Mouse (Mus musculus): ENCODE data around the gene Zfp94.

Zfp94 gene

DNA sequence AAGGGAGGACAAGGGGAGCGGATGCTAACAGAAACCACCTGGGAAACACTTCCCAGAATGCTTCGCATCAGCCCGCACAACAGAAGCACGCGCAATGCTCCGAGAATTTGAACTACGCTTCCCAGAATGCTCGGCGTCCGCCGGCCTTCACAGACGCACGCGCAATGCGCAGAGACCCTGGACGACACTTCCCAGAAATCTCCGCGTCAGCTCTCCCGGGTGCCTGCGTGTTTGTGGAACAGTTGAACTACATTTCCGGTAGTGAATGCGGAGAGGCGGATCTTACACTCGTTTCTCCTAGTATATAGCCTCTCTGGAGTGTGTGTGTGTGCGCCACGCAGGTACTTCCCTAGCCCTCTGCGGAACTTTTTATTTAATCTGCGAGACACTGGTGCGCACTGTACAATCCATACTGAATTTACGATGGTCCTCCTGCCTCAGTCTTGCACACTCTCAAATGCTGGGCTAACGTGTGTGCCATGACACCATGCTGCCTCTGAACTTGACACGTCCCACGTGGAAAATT lies at the start of gene Zfp94:
Gene Zfp94 (minus strand): TSS at position 100 of the 526 bp plus-strand sequence.
- peak; percentile 95 for DNase-seq (ENCODE audit: low spot score)

DNA sequence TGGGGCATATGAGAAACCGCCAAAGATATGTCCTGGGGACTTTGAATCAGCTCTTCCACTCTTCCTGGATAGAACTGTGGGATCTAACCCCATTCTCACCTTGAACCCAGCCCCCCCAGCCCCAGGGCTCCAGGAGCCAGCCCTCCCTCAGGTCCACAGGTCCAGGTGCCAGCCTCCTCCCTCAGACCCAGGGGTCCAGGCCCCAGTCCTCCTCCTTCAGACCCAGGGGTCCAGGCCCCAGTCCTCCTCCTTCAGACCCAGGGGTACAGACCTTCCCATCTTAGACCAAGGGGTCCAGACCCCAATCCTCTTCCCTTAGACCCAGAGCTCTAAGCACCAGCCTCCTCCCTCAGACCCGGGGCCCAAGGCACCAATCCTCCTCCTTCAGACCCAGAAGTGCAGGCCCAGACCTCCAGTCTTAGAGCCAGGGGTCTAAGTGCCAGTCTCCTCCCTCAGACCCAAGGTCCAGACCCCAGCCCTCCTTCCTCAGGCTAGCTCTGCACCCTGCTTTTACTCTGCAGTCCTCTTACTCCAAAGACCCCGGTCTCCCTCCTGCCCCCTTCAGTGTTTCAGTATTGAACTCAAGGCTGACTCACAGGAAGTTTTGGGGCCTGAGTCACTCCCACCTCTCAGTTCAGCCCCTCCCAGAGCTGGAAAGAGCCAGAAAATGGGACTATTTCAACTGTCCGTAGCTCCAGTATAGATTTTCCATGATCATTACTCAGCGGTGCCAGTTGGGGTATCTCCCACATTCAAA lies 49.0 kb upstream of the Zfp94 start:
- no peak for DNase-seq (ENCODE audit: low spot score)

DNA sequence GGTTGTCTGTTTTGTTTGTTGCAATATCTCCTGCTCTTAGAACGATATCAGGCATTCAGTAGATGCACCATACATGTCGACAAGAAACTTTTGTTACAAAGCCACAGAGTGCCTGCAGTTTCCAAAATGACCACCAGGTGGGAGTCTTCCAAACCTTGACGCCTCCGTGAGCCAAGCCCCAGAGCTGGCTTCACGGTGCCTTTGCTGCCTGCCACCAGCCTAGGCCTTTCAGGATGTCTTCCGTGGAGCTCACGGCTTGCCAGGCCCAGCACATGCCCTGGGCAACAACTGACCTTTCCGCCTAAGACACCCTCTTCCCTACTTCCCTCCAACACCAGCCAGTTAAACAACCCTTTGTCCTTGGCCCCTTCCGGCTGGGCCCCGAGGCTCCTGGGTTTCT lies 48.4 kb upstream of the Zfp94 start:
- DNase-seq (ENCODE audit: low spot score) = peak; percentile 90

DNA sequence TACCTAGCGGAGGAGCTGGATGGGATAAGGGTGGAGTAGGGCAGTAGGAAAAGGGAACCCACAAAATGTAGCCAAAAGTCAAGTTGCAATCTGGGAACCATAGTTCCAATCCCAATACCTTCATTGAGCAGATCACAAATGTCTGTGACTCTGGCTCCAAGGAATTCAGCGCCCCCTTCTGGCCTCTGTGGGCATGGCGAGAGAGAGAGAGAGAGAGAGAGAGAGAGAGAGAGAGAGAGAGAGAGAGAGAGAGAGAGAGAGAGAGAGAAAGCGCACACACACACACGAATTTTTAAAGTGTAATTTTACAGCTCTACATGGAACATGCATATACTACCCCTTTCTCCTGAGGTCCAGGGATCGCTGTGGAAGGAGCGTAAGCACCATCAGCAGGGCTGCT lies 46.8 kb upstream of the Zfp94 start:
- peak; percentile 50 for DNase-seq (ENCODE audit: low spot score)

DNA sequence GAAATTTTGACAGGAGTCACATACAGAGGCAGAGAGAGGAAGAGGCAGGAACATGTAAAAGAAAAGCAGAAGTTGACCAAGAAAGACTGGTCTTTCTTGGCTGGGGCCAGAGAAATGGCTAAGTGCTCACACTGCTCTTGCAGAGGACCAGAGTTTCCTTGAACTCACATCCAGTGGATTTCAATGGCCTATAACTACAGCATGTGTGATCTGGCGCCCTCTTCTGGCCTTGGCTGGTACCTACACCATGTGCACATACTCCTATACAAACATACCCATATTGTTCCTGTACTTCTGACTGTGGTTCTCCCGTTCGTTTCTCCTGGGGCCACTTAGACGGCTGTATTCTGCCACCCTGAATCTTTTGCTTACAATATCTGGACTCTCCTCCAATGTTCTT lies 44.5 kb upstream of the Zfp94 start:
- DNase-seq (ENCODE audit: low spot score) = no peak

DNA sequence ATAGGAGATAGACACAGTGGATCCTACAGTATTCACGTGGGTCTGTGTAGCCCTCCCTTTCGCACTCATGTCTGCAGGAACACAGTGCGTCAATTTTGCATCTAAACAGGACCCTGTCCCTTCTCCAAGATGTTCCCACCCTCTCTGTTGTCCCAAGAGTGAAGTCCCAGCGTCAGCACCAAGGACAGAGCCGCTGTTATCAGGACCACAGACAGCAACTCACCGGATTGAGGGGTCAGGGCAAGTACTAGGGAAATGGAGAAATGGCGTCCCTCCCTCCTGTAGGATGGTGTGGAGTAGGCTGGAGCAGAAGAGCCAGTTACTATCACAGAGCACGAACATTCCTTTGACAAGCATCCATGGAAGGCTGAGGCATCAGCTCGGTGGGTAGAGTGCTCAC lies 42.8 kb upstream of the Zfp94 start:
- DNase-seq (ENCODE audit: low spot score) = no peak

DNA sequence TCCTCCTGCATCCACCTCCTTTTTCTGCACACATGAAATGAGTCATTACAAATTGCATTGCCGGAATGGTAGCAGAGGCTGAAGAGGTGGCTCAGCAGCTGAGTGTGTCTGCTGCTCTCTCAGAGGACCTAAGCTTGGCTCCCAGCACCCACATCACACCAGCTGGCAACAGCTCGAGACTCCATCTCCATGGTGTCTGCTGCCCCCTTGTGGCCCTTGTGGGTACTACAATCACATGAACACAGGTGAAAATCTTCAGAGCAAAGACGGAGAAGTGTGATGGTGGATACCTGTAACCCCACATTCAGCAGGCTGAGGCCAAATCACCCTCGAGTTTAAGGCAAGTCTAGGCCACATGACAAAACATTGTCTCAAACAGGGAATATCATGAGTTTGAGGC lies 41.4 kb upstream of the Zfp94 start:
- DNase-seq (ENCODE audit: low spot score) = no peak

DNA sequence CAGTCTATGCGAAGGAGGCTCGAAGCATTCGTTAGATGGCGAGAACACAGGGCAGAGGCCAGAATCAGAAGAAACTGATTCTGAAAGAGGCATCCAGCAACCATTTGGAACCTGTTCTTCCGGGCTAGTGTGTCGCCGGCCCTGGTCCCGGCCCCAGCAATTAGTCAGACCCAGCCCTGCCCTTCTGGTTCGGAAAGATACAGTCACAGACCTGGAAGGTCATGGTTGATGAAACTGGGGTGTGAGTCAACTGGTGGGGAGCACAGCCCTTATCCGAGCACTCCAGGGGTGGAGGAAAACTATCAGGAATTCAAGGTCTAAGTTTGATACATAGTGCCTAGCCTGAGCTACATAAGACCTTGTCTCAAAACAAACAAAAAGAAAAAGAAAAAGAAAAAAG lies 39.6 kb upstream of the Zfp94 start:
- no peak for DNase-seq (ENCODE audit: low spot score)

DNA sequence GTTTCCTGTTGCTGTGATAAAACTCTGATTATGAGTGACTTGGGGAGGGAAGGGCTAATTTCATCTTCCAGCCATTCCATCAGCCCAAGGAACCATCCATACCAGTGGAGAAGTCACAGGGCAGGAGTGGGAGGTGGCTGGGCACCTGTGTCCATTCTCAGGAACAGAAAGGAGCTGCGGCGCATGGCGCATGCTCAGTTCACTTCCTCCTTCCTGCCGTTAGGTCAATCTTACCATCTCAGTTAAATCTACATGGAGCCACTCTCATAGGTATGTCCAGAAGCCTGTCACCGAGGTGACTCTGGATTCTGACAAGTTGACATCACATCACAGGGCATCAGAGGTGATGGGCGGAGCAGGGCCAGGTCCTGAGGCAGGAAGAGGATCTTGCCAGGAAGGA lies 39.2 kb upstream of the Zfp94 start:
- DNase-seq (ENCODE audit: low spot score) = no peak

DNA sequence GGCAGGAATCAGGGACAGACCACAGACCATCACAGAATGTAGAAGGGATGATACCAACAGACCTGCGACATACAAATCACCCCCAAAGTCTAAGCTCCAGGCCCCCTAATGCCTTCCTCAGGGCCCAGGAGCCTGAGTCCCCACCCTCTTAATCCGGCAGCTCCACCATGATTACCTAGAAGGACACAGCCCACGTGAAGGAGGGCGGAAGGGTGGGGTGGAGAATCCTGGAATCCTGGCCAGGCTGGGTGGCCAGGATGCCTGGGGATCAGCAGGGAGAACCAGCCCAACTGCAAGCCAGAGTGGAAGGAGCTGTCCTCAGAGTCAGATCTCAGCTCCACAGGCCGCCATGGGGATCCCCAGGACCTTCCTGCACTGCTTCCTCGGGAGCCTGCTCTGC lies 32.4 kb upstream of the Zfp94 start, which contains the start of gene Lypd5:
Gene Lypd5 (plus strand): TSS at position 301 of the 400 bp plus-strand sequence.
- no peak for DNase-seq (ENCODE audit: low spot score)

DNA sequence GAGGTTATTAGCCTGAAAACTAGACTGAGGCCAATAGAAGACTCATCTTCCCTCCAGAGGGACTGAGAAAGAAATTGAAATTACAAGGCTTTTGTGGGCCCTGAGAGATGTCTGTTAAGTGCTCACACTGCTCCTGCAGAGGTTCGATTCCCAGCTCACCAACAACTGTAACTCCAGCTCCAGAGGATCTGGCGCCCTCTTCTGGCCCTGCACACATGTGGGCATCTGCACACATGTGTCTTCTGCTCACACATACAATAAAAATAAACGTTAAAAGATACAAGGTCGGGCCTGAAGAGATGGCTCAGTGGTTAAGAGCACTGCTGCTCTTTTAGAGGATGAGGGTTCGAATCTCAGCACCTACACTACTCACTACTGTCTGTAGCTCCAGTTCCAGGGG lies 30.0 kb upstream of the Zfp94 start:
- DNase-seq (ENCODE audit: low spot score) = no peak

DNA sequence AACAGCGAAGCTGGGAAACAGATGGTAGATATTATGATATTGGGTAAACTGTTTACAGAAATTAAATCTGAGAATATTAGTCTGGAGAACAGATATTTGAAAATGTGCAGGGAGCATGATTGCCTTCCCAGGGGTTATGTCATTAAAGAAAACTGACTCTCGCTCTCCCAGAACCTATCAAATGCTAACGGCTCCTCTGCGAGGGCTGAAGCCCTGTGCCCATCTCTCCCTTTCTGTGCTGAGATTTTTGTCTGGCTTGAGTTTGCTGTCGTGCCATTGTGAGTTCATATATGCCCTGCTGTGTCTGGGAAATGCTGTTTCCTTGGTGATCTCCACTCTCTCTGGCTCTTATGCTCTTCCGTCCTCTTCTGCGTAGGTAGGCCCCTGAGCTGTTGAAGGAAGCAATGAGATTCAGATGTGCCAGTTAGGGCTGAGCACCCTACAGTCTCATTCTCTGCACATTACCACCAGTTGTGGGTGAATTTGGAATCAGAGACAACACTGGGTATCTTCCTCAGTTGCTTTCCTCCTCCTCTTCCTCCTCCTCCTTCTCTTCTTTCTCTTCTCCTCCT lies 27.3 kb upstream of the Zfp94 start:
- DNase-seq (ENCODE audit: low spot score) = no peak

DNA sequence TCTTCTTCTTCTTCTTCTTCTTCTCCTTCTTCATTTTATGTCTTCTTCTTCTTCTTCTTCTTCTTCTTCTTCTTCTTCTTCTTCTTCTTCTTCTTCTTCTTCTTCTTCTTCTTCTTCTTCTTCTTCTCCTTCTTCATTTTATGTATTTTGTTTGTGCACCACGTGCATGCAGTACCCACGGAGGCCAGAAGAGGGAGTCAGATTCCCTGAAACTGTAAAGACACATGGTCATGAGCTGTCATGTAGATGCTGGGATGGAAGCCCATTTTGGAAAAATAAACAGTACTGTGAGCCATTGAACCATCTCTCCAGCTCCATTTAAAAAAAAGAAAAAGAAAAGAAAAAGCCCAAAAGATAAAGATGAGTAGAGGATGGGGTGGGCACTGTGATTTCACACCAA lies 21.8 kb upstream of the Zfp94 start:
- DNase-seq (ENCODE audit: low spot score) = no peak

DNA sequence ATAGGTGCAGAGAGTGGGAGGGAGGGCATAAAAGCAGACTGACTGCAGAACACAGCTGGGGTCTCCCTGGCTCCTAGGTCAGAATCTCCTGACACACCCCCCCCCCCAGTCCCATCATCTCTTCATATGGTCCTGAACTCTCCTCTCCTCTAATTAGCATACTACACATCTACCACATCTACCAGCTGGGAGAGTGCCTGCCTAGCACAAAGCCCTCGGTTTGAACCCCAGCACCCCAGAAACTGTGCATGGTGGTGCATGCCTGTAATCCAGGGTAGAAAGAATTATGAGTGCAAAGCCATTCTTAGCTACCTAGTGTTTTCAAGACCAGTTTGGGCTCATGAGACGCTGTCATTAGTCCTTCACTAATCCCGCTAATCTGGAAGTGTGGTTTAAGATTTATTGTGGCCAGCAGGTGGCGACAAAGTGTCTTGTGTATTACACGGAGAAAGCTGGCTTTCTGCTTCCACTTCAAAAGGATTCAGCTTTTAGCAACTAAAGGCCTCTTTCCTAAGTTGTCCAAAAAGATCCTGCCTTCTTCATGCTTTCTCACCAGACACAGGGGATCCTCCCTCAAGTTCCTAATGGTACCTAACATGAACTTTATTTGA lies 19.3 kb upstream of the Zfp94 start:
- DNase-seq (ENCODE audit: low spot score) = peak; percentile 84

DNA sequence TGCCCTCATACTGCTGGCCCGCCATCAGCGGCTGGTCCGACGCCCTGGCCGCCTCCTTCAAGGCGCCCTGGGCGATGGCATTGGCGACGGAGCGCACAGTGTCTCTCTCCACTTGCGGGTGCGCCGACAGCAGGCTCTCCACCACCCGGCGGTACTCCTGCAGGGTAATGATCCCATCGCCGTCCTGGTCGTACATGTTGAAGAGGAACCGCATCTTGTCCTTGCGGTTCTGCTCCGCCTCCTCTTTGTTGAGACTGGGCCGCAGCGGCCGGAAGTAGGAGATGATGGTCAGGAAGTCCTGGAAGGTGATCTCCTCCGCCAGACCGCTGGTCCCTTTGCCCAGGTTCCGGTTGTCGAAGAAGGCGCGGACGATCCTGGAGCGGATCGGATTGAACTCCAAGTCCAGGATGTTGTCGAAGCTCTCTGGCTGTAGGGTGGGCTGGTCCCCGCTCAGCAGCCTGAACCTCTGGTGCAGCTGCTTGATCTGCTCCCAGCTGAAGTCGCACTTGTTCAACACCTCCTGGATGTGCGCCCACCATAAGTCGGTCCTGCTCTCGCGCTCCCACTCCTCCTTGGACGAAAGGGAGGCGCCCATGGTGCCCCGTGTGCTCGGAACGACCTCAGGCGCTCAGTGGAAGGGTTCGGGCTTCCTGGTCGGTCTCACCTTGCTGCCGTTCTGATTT lies 17.0 kb upstream of the Zfp94 start, which contains the start of gene Tescl:
Gene Tescl (minus strand): TSS at position 633 of the 683 bp plus-strand sequence.
- DNase-seq (ENCODE audit: low spot score) = no peak

DNA sequence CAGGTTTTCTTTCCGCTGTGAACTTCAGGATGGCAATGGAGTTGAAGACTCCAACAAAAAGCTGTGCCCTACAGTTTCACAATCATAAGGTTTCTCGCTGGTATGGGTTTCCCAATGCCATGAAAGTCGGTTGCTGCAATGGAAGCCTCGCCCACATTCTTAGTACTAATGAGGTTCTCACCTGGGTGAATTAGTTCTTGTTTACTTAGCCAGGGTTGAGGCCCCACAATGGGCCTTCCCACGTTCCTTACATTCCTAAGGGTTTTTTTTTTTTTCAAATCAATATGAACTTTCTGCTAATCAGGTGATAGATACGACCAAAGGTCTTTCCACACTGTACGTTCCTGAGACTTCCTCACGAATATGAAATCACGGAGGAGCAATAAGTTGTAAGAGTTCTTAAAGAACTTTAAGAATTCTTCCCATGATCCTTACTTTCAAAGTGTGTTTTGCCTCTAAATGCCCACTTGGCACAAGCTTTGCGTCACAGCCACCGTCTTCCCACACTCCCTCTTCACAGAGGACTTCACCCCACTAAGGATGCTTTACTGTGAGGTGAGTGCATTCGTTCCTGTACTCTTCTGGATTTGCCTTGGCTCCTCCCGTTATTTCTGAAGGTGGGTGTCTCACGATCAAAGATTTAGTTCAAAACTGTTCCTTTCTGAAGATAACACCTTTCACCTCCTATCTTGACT lies 11.0 kb upstream of the Zfp94 start:
- DNase-seq (ENCODE audit: low spot score) = no peak

DNA sequence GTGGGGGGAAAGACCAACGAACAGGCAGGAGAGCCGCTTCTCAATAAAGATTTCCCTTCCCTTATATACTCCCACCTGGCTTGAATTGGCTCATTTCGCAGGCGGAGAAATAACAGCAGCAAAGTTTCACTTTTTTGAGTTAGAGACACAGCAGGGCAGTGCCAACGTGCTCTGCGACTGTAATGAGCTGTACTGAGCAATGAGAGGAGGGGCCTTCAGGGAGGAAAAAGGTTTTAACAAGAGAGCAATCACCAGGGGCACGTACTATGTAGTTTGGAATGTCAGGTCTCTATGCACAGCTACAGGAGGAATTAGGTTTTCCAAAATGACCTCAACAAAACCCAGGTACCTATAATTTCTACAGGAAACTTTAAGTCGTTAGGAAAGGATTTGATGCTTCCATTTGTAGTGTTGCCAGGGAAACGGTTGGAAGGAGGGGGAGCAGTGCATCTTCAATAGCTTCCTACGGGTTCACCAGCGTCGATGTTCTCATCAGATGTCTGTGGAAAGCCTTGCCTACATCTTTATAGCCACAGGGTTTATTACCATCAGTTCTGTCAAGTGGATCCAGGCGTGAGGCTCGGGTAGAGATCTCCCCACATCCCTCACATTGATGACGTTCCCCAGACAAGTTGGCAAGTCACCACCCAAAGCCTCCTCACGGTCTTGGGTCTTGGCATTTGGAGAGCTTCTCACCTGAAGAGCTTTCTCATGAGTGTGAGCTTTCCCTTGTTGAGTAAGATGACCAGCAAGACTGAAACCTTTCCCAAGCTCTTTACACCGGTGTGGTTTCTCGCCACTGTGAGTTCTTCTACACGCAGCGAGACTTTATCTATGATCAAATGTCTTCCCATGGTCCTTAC lies 10.0 kb upstream of the Zfp94 start:
- DNase-seq (ENCODE audit: low spot score) = no peak

DNA sequence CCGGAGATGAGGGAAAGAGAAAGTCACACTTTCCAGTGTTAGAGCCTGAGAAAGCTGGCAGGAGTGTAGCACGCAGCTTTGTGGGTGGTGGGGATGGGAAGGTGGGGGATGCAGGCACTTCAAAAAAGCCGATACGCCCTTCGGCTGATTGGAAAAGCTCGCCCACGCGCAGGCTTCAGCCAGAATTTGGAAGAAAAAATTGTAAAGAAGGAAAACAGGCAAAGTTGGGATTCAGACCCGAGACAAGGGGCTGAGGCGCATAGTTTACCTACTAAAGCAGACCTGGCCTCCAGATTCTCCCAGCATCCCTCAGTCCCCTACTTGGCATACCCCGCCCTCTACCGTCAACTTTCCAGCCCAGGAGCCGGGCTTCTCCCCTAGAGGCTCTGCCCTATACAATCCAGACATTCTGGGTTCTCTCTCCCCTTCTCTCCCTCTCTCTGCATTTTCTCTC lies 9.2 kb upstream of the Zfp94 start:
- DNase-seq (ENCODE audit: low spot score) = no peak

DNA sequence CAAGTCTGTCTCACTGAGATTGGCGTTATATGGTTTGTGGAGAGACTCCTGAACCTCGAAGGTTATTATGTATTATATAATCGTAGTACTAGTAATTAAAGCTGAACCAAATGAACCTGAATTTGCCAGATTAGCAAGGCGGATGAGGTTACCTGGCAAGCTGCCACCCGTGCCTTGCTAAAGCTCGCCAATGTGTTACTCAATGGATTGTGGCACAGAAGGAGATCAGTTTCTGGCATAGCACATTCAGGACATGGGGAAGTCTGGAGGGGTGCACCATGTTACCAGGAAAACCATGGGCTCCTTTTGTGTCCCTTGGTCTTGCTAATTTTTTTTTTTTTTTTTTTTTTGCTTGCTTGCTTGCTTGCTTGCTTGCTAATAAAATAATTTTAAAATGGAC lies 8.7 kb upstream of the Zfp94 start:
- DNase-seq (ENCODE audit: low spot score) = no peak

DNA sequence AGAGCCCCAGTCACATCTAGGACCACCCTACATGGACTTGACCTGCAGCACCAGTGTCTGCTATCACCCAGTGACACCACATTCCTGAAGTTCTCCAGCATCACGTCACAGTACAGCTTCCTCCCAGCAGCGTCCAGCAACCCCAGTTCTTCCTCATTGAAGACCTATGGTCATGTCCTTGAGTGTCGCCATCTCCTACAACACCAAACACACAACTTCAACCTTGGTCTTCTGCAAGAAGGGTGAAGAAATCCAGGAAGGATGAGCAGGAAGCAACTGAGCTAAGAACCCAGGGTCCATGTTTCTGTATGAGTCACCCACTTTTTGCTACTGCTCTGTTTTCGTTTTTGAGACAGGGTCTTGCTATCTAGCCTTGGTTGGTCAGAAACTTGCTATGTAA lies 6.1 kb upstream of the Zfp94 start:
- DNase-seq (ENCODE audit: low spot score) = no peak

DNA sequence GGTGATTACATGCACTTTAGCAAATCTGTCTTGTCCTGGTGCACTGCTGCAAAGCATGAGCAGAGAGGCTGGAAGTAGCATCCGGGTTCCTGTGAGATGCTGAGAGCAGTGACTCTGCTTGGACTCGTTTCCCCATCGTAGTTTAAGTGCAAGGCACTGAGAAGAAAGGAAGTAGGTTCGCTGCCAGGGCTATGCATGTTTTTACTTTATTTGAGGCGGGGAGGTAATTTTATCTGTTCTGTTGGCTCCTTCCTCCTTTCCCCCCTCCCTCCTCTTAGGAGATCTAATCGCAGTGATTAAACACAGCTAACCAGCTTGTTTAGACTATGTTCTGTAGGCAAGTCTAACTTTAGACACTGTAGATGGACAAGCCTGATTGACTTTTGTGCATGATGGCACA lies 2.5 kb upstream of the Zfp94 start:
- peak; percentile 53 for DNase-seq (ENCODE audit: low spot score)
